Mouse (Mus musculus) erythroblast, embryonic 14.5 days (primary cell): Measurements from ENCODE around the gene Cript. TPM values are rescaled to one million over a fixed set of nuclear protein-coding genes. Genes with fewer than 3 reads are reported as not detected.

Experiments used
- H3K27me3 ChIP-seq: 2 replicates; pipeline ENCODE4 v1.6.1; 2012; ENCODE audit warnings: inconsistent platforms; ENCODE audit not compliant: control insufficient read depth
- H3K36me3 ChIP-seq: 2 replicates; pipeline ENCODE4 v1.6.1; 2012; ENCODE audit warnings: mild to moderate bottlenecking, inconsistent platforms; ENCODE audit not compliant: control insufficient read depth
- H3K4me1 ChIP-seq: 2 replicates; pipeline ENCODE4 v1.6.1; 2012; ENCODE audit warnings: inconsistent platforms; ENCODE audit not compliant: control insufficient read depth
- H3K4me3 ChIP-seq: replicated peaks from 2 replicates; pipeline ENCODE3; 2012; ENCODE audit warnings: moderate library complexity, mild to moderate bottlenecking, inconsistent platforms
- H3K9me3 ChIP-seq: 2 replicates; pipeline ENCODE4 v1.6.1; 2012; ENCODE audit warnings: low read length, inconsistent platforms, mixed read lengths; ENCODE audit not compliant: control insufficient read depth
- GATA1 ChIP-seq: IDR thresholded peaks from 2 replicates; pipeline ENCODE4 v1.6.1; 2012; ENCODE audit warnings: low read length, inconsistent platforms, mixed read lengths
- TAL1 ChIP-seq: IDR thresholded peaks from 3 replicates; pipeline ENCODE4 v1.6.1; 2012; ENCODE audit warnings: low read length, inconsistent platforms, mixed read lengths
- polyA plus RNA-seq: library from polyadenylated mRNA; stranded (reverse); fragments of >175 nt; gene quantifications from 2 replicates; pipeline ENCODE4 v1.2.3, GENCODE M21; 2012

Gene Cript
- polyA plus RNA-seq, 1 experiment = 1.1 TPM

- TF ChIP-seq TAL1 = no peak
- TF ChIP-seq GATA1 = no peak
Measured at GRCm38 (mm10) chr17:87044364-87044763, 19.0 kb downstream of the Cript start.

GRCm38 (mm10) chr17:87044796-87045195 lies 19.4 kb downstream of the Cript start:
- Histone ChIP-seq H3K4me3 (no peak overlapping the region), H3K9me3 (no peaks in the 10 kb centered on the region)
- TF ChIP-seq TAL1 = no peak
- no peak for TF ChIP-seq GATA1

More at GRCm38 (mm10) chr17:87044364-87044763, 19.0 kb downstream of the Cript start:
- Histone ChIP-seq H3K9me3 (no peaks in the 10 kb centered on the region), H3K36me3 (no peaks in the 10 kb centered on the region), H3K27me3 (no peaks in the 10 kb centered on the region), H3K4me1 (no peaks in the 10 kb centered on the region), H3K4me3 (no peak overlapping the region)

GRCm38 (mm10) chr17:87049696-87050095 lies 24.3 kb downstream of the Cript start:
- Histone ChIP-seq H3K4me3 (no peak overlapping the region), H3K27me3 (0 out of 2 replicates have a peak, but pooled peaks cover 1% of the 10 kb centered on the region), H3K36me3 (no peaks in the 10 kb centered on the region), H3K4me1 (no peaks in the 10 kb centered on the region), H3K9me3 (no peaks in the 10 kb centered on the region)
- TF ChIP-seq GATA1 (no peak), TAL1 (no peak)

More at GRCm38 (mm10) chr17:87044796-87045195, 19.4 kb downstream of the Cript start:
- Histone ChIP-seq H3K4me1 (no peaks in the 10 kb centered on the region), H3K36me3 (no peaks in the 10 kb centered on the region), H3K27me3 (no peaks in the 10 kb centered on the region)

- no peak overlapping the region for H3K4me3 ChIP-seq
- H3K4me1 ChIP-seq = no peaks in the 10 kb centered on the region
- no peaks in the 10 kb centered on the region for H3K9me3 ChIP-seq
- TF ChIP-seq TAL1 (no peak), GATA1 (no peak)
- H3K27me3 ChIP-seq = 0 out of 2 replicates have a peak, but pooled peaks cover 2% of the 10 kb centered on the region
- H3K36me3 ChIP-seq = no peaks in the 10 kb centered on the region
Measured at GRCm38 (mm10) chr17:87050469-87051175, 25.3 kb downstream of the Cript start.

- Histone ChIP-seq H3K27me3 (0 out of 2 replicates have a peak, but pooled peaks cover 2% of the 10 kb centered on the region), H3K4me1 (no peaks in the 10 kb centered on the region), H3K4me3 (no peak overlapping the region), H3K9me3 (no peaks in the 10 kb centered on the region), H3K36me3 (no peaks in the 10 kb centered on the region)
- no peak for TF ChIP-seq GATA1
- no peak for TF ChIP-seq TAL1
Measured at GRCm38 (mm10) chr17:87051652-87052051, 26.3 kb downstream of the Cript start.

GRCm38 (mm10) chr17:87052432-87052831 lies 27.1 kb downstream of the Cript start:
- Histone ChIP-seq H3K4me3 (no peak overlapping the region), H3K36me3 (no peaks in the 10 kb centered on the region), H3K4me1 (no peaks in the 10 kb centered on the region), H3K9me3 (no peaks in the 10 kb centered on the region), H3K27me3 (0 out of 2 replicates have a peak, but pooled peaks cover 2% of the 10 kb centered on the region)
- TF ChIP-seq TAL1 = no peak
- TF ChIP-seq GATA1 = no peak

- Histone ChIP-seq H3K4me1 (no peaks in the 10 kb centered on the region), H3K36me3 (no peaks in the 10 kb centered on the region), H3K4me3 (no peak overlapping the region), H3K9me3 (no peaks in the 10 kb centered on the region), H3K27me3 (0 out of 2 replicates have a peak, but pooled peaks cover 2% of the 10 kb centered on the region)
- TF ChIP-seq GATA1 = no peak
- no peak for TF ChIP-seq TAL1
Measured at GRCm38 (mm10) chr17:87053921-87054320, 28.6 kb downstream of the Cript start.

GRCm38 (mm10) chr17:87055051-87055459 lies 29.7 kb downstream of the Cript start:
- Histone ChIP-seq H3K4me3 (no peak overlapping the region), H3K9me3 (no peaks in the 10 kb centered on the region), H3K36me3 (no peaks in the 10 kb centered on the region), H3K4me1 (no peaks in the 10 kb centered on the region), H3K27me3 (0 out of 2 replicates have a peak, but pooled peaks cover 2% of the 10 kb centered on the region)
- TF ChIP-seq GATA1 = no peak
- no peak for TF ChIP-seq TAL1

GRCm38 (mm10) chr17:87055663-87056062 lies 30.3 kb downstream of the Cript start:
- H3K36me3 ChIP-seq = no peaks in the 10 kb centered on the region
- H3K27me3 ChIP-seq = 0 out of 2 replicates have a peak, but pooled peaks cover 2% of the 10 kb centered on the region
- TF ChIP-seq GATA1 (no peak), TAL1 (no peak)
- H3K4me3 ChIP-seq = no peak overlapping the region
- H3K4me1 ChIP-seq = no peaks in the 10 kb centered on the region
- no peaks in the 10 kb centered on the region for H3K9me3 ChIP-seq
